Mouse (Mus musculus): Measurements from ENCODE around the gene Ice2. TPM values are rescaled to one million over a fixed set of nuclear protein-coding genes. Genes with fewer than 3 reads are reported as not detected.

Gene Ice2
- total and polyA plus RNA-seq, 3 experiments = 11.6 to 14.6 TPM; not detected in 1

GRCm38 (mm10) chr9:69357834-69358233, 39.9 kb upstream of the Ice2 start:
- Histone ChIP-seq H3K4me1 (ENCODE audit: control insufficient read depth in 1 of 2, insufficient read depth in 2 of 2, low read length in 2 of 2) (no peaks in the 10 kb centered on the region), H3K36me3 (ENCODE audit: control insufficient read depth in 1 of 2, insufficient read depth in 2 of 2, low read length in 2 of 2) (no peaks in the 10 kb centered on the region), H3K27me3 (ENCODE audit: control insufficient read depth in 1 of 2, insufficient read depth in 2 of 2, low read length in 2 of 2) (peaks cover 0 to 3% of the 10 kb centered on the region in 2 experiments; a peak in 2 of 4 replicates), H3K9me3 (replicated peaks; ENCODE audit: insufficient read depth, low read length) (no peaks in the 10 kb centered on the region), H3K79me2 (ENCODE audit: control insufficient read depth, insufficient read depth, low read length, poor library complexity) (no peaks in the 10 kb centered on the region), H3K4me3 (ENCODE audit: control insufficient read depth in 1 of 2, insufficient read depth in 1 of 2, low read depth in 2 of 2, low read length in 2 of 2) (no peak overlapping the region), H3K27ac (ENCODE audit: control insufficient read depth, low read depth, low read length) (no peak overlapping the region), H3K9ac (ENCODE audit: control insufficient read depth, low read depth, low read length, poor library complexity, severe bottlenecking) (no peak overlapping the region)
- peak; percentile 64 for DNase-seq (ENCODE audit: low read depth, low spot score)
- no peak for TF ChIP-seq MXI1 (IDR thresholded peaks at IDR 0.05; ENCODE audit: low read depth, low read length)
- TF ChIP-seq POLR2AphosphoS2 (IDR thresholded peaks at IDR 0.05; ENCODE audit: low read length) = no peak
- peak; percentile 93 for TF ChIP-seq RAD21 (IDR thresholded peaks at IDR 0.05; ENCODE audit: low read depth, low read length)
- no peak for TF ChIP-seq USF1 (IDR thresholded peaks at IDR 0.05; ENCODE audit: low read depth, low read length)
- no peak for TF ChIP-seq GATA1 (IDR thresholded peaks at IDR 0.05; ENCODE audit: low read depth, low read length)
- TF ChIP-seq CTCF (IDR thresholded peaks at IDR 0.05 in 2 of 3, conservative IDR thresholded peaks at IDR 0.05 in 1 of 3; ENCODE audit: control insufficient read depth in 1 of 3, insufficient read depth in 1 of 3, low read depth in 2 of 3, low read length in 3 of 3, poor library complexity in 1 of 3, severe bottlenecking in 1 of 3) = peak; percentile 76 to 96 (median 93)
- no peak for TF ChIP-seq E2F4 (IDR thresholded peaks at IDR 0.05; ENCODE audit: borderline replicate concordance, low read depth, low read length)
- TF ChIP-seq SIN3A (IDR thresholded peaks at IDR 0.05; ENCODE audit: low read length) = no peak
- peak; percentile 81 for TF ChIP-seq SMC3 (IDR thresholded peaks at IDR 0.05; ENCODE audit: low read depth, low read length)
- TF ChIP-seq ZC3H11A (IDR thresholded peaks at IDR 0.05; ENCODE audit: low read depth, low read length) = peak; percentile 62

- Histone ChIP-seq H3K36me3 (ENCODE audit: control insufficient read depth in 1 of 2, insufficient read depth in 2 of 2, low read length in 2 of 2) (no peaks in the 10 kb centered on the region), H3K27ac (ENCODE audit: control insufficient read depth, low read depth, low read length) (no peak overlapping the region), H3K9me3 (replicated peaks; ENCODE audit: insufficient read depth, low read length) (no peaks in the 10 kb centered on the region), H3K79me2 (ENCODE audit: control insufficient read depth, insufficient read depth, low read length, poor library complexity) (no peaks in the 10 kb centered on the region), H3K27me3 (ENCODE audit: control insufficient read depth in 1 of 2, insufficient read depth in 2 of 2, low read length in 2 of 2) (peaks cover 0 to 3% of the 10 kb centered on the region in 2 experiments; a peak in 2 of 4 replicates), H3K9ac (ENCODE audit: control insufficient read depth, low read depth, low read length, poor library complexity, severe bottlenecking) (no peak overlapping the region), H3K4me1 (ENCODE audit: control insufficient read depth in 1 of 2, insufficient read depth in 2 of 2, low read length in 2 of 2) (no peaks in the 10 kb centered on the region), H3K4me3 (ENCODE audit: control insufficient read depth in 1 of 2, insufficient read depth in 1 of 2, low read depth in 2 of 2, low read length in 2 of 2) (no peak overlapping the region)
- no peak for DNase-seq (ENCODE audit: low read depth, low spot score)
- TF ChIP-seq POLR2AphosphoS5 (IDR thresholded peaks at IDR 0.05; ENCODE audit: borderline replicate concordance, low read depth, low read length) (no peak), MAFK (IDR thresholded peaks at IDR 0.05; ENCODE audit: borderline replicate concordance, low read depth, low read length) (no peak), BHLHE40 (IDR thresholded peaks at IDR 0.05; ENCODE audit: borderline replicate concordance, low read depth, low read length) (no peak), CHD1 (IDR thresholded peaks at IDR 0.05; ENCODE audit: low read depth, low read length) (no peak), MYC (IDR thresholded peaks at IDR 0.05; ENCODE audit: low read depth, low read length) (no peak), UBTF (IDR thresholded peaks at IDR 0.05; ENCODE audit: borderline replicate concordance, insufficient read depth, low read depth, low read length) (no peak), POLR2AphosphoS2 (IDR thresholded peaks at IDR 0.05; ENCODE audit: low read length) (no peak), RCOR1 (IDR thresholded peaks at IDR 0.05; ENCODE audit: low read depth, low read length) (no peak), KAT2A (conservative IDR thresholded peaks at IDR 0.05; ENCODE audit: low read depth, low read length) (no peak), USF1 (IDR thresholded peaks at IDR 0.05; ENCODE audit: low read depth, low read length) (no peak), MEF2A (IDR thresholded peaks at IDR 0.05; ENCODE audit: extremely low read depth, insufficient replicate concordance, low read depth, low read length, poor library complexity, severe bottlenecking) (no peak), MAX (IDR thresholded peaks at IDR 0.05; ENCODE audit: low read length) (no peak), GATA1 (IDR thresholded peaks at IDR 0.05; ENCODE audit: low read depth, low read length) (no peak)
These were observed 38.9 kb upstream of the Ice2 start for GRCm38 (mm10) chr9:69358797-69359196.

Data from MEL (cell line).